Mouse (Mus musculus): ENCODE results near the gene Trim44. TPM values are rescaled to one million over a fixed set of nuclear protein-coding genes. Genes with fewer than 3 reads are reported as not detected.

The Trim44 gene
- total and polyA plus RNA-seq, 3 experiments = 21.7 to 55.3 (median 49.1) TPM

- no peak overlapping the region for H3K27ac ChIP-seq (ENCODE audit: control insufficient read depth, low read depth, low read length)
- H3K27me3 ChIP-seq (ENCODE audit: control insufficient read depth in 1 of 2, insufficient read depth in 2 of 2, low read length in 2 of 2) = 0 out of 4 replicates have a peak, but pooled peaks cover 0 to 1% of the 10 kb centered on the region in 2 experiments
- TF ChIP-seq MXI1 (IDR thresholded peaks at IDR 0.05; ENCODE audit: low read depth, low read length) (no peak), JUND (IDR thresholded peaks at IDR 0.05; ENCODE audit: low read depth, low read length) (no peak), POLR2A (IDR thresholded peaks at IDR 0.05; ENCODE audit: control insufficient read depth in 1 of 2, insufficient read depth in 1 of 2, low read depth in 1 of 2, low read length in 2 of 2, poor library complexity in 1 of 2) (no peak), E2F4 (IDR thresholded peaks at IDR 0.05; ENCODE audit: borderline replicate concordance, low read depth, low read length) (no peak), ZC3H11A (IDR thresholded peaks at IDR 0.05; ENCODE audit: low read depth, low read length) (no peak), MAX (IDR thresholded peaks at IDR 0.05; ENCODE audit: low read length) (no peak), BHLHE40 (IDR thresholded peaks at IDR 0.05; ENCODE audit: borderline replicate concordance, low read depth, low read length) (no peak)
These were observed 120.3 kb downstream of the Trim44 start for GRCm38 (mm10) chr2:102287369-102287768.

GRCm38 (mm10) chr2:102282081-102282480, 125.5 kb downstream of the Trim44 start:
- no peaks in the 10 kb centered on the region for H3K27me3 ChIP-seq (ENCODE audit: control insufficient read depth in 1 of 2, insufficient read depth in 2 of 2, low read length in 2 of 2)
- TF ChIP-seq MAX (IDR thresholded peaks at IDR 0.05; ENCODE audit: low read length) = no peak
- no peak for TF ChIP-seq TAL1 (IDR thresholded peaks at IDR 0.05; ENCODE audit: low read length)
- TF ChIP-seq GATA1 (IDR thresholded peaks at IDR 0.05; ENCODE audit: low read depth, low read length) = no peak
- TF ChIP-seq ETS1 (IDR thresholded peaks at IDR 0.05; ENCODE audit: low read depth, low read length) = no peak
- no peak for TF ChIP-seq MAFK (IDR thresholded peaks at IDR 0.05; ENCODE audit: borderline replicate concordance, low read depth, low read length)
- no peak for TF ChIP-seq CTCF (IDR thresholded peaks at IDR 0.05 in 2 of 3, conservative IDR thresholded peaks at IDR 0.05 in 1 of 3; ENCODE audit: control insufficient read depth in 1 of 3, insufficient read depth in 1 of 3, low read depth in 2 of 3, low read length in 3 of 3, poor library complexity in 1 of 3, severe bottlenecking in 1 of 3)
- H3K27ac ChIP-seq (ENCODE audit: control insufficient read depth, low read depth, low read length) = no peak overlapping the region
- no peak for DNase-seq (ENCODE audit: low read depth, low spot score)
- H3K9ac ChIP-seq (ENCODE audit: control insufficient read depth, low read depth, low read length, poor library complexity, severe bottlenecking) = no peak overlapping the region
- H3K4me1 ChIP-seq (ENCODE audit: control insufficient read depth in 1 of 2, insufficient read depth in 2 of 2, low read length in 2 of 2) = no peaks in the 10 kb centered on the region
- H3K4me3 ChIP-seq (ENCODE audit: control insufficient read depth in 1 of 2, insufficient read depth in 1 of 2, low read depth in 2 of 2, low read length in 2 of 2) = no peak overlapping the region
- no peaks in the 10 kb centered on the region for H3K9me3 ChIP-seq (replicated peaks; ENCODE audit: insufficient read depth, low read length)
- H3K36me3 ChIP-seq (ENCODE audit: control insufficient read depth in 1 of 2, insufficient read depth in 2 of 2, low read length in 2 of 2) = no peaks in the 10 kb centered on the region
- no peaks in the 10 kb centered on the region for H3K79me2 ChIP-seq (ENCODE audit: control insufficient read depth, insufficient read depth, low read length, poor library complexity)

More at GRCm38 (mm10) chr2:102287369-102287768, 120.3 kb downstream of the Trim44 start:
- Histone ChIP-seq H3K79me2 (ENCODE audit: control insufficient read depth, insufficient read depth, low read length, poor library complexity) (no peaks in the 10 kb centered on the region), H3K9me3 (replicated peaks; ENCODE audit: insufficient read depth, low read length) (no peaks in the 10 kb centered on the region), H3K36me3 (ENCODE audit: control insufficient read depth in 1 of 2, insufficient read depth in 2 of 2, low read length in 2 of 2) (no peaks in the 10 kb centered on the region), H3K4me1 (ENCODE audit: control insufficient read depth in 1 of 2, insufficient read depth in 2 of 2, low read length in 2 of 2) (no peaks in the 10 kb centered on the region), H3K4me3 (ENCODE audit: control insufficient read depth in 1 of 2, insufficient read depth in 1 of 2, low read depth in 2 of 2, low read length in 2 of 2) (no peak overlapping the region), H3K9ac (ENCODE audit: control insufficient read depth, low read depth, low read length, poor library complexity, severe bottlenecking) (no peak overlapping the region)
- DNase-seq (ENCODE audit: low read depth, low spot score) = no peak

- no peak overlapping the region for H3K27ac ChIP-seq (ENCODE audit: control insufficient read depth, low read depth, low read length)
- H3K36me3 ChIP-seq (ENCODE audit: control insufficient read depth in 1 of 2, insufficient read depth in 2 of 2, low read length in 2 of 2) = no peaks in the 10 kb centered on the region
- H3K79me2 ChIP-seq (ENCODE audit: control insufficient read depth, insufficient read depth, low read length, poor library complexity) = no peaks in the 10 kb centered on the region
- H3K27me3 ChIP-seq (ENCODE audit: control insufficient read depth in 1 of 2, insufficient read depth in 2 of 2, low read length in 2 of 2) = no peaks in the 10 kb centered on the region
- H3K4me3 ChIP-seq (ENCODE audit: control insufficient read depth in 1 of 2, insufficient read depth in 1 of 2, low read depth in 2 of 2, low read length in 2 of 2) = no peak overlapping the region
- no peaks in the 10 kb centered on the region for H3K9me3 ChIP-seq (replicated peaks; ENCODE audit: insufficient read depth, low read length)
- H3K4me1 ChIP-seq (ENCODE audit: control insufficient read depth in 1 of 2, insufficient read depth in 2 of 2, low read length in 2 of 2) = no peaks in the 10 kb centered on the region
- no peak for TF ChIP-seq ZNF384 (IDR thresholded peaks at IDR 0.05; ENCODE audit: low read depth, low read length)
- TF ChIP-seq MEF2A (IDR thresholded peaks at IDR 0.05; ENCODE audit: extremely low read depth, insufficient replicate concordance, low read depth, low read length, poor library complexity, severe bottlenecking) = no peak
- no peak for TF ChIP-seq E2F4 (IDR thresholded peaks at IDR 0.05; ENCODE audit: borderline replicate concordance, low read depth, low read length)
- no peak for TF ChIP-seq TBP (IDR thresholded peaks at IDR 0.05; ENCODE audit: low read depth, low read length)
- no peak for TF ChIP-seq POLR2AphosphoS5 (IDR thresholded peaks at IDR 0.05; ENCODE audit: borderline replicate concordance, low read depth, low read length)
- DNase-seq (ENCODE audit: low read depth, low spot score) = no peak
- no peak overlapping the region for H3K9ac ChIP-seq (ENCODE audit: control insufficient read depth, low read depth, low read length, poor library complexity, severe bottlenecking)
These were observed 127.8 kb downstream of the Trim44 start for GRCm38 (mm10) chr2:102279779-102280178.
